Mouse (Mus musculus) v-Abl transformed pro-B cells (cell line): Measurements from ENCODE around the gene Trpm4.

ENCODE experiments used
- in situ Hi-C, 2 experiments: fragments of 400-800 bp; cut with MboI; formaldehyde crosslinking; loops; one replicate each; pipeline ENCODE4 v1.15.1; 2025; ENCODE audit not compliant: unreplicated experiment in 2 of 2

The Trpm4 gene

DNA sequence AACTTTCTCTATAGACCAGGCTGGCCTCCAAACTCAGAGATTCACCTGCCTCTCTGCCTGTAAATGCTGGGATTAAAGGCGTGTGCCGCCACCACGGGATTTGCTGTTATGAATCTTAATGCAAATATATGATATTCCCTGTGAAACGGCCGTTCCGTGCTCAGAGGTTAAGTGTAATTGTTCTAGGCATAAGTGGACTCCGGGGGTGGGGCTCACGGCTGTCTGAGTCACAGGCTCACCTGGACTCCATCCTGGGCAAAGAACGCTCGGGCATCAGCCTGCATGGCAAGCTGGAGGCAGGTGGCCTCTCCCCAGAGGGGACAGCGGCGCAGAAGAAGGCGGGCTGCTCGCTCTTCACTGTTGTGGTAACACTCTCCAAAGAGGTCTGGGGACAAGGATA is 17.0 kb downstream of the Trpm4 start:
- in situ Hi-C loops: loop anchor here in 1 of 2 experiments (25.0 kb wide), 1 partner anchor 246 kb away; the partner anchor contains the start of genes Bcat2 and Hsd17b14

DNA sequence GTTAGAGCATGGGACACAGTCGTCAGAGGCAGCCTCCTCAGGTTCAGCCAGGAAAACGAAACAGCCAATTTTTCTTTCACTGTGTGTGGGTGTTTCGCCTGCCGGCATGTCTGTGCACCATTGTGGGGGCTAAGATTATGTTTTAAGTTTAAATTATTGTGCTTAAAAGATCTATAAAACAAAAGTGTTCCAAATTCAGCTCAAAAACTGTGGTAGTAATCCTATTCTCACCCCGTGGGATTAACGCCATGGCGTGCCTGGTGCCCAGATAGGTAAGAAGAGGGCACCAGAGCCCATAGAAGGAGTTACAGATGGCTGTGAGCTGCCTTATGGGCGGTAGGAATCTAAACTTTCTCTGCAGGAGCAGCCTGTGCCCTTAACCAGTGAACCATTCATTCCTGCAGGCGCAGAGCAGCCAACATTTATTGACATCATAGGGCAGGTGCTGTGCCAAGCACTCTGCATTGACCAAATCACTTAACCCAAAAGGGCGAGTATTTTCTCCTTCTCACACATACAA is 18.3 kb downstream of the Trpm4 start:
- in situ Hi-C loops: loop anchor here in 1 of 2 experiments (25.0 kb wide), 1 partner anchor 247 kb away; the partner anchor contains the start of genes Bcat2 and Hsd17b14

DNA sequence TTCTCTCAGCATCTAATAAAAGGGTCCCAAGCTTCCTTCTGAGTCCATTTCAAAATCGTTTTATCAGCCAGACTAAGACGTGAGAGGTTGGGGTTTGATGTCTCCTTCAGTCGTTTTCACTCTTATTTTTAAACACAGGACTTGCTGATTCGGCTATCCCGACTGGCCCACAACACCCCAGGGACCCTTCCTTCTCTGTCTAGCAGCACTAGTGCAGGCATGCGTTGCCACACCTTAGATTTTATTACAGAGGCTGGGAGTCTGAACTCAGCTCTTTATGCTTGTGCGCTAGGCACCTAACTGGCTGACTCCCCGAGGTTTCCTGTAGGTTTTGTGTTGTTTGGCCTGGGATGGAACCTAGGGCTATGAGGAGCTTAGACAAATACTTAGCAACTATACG is 20.1 kb downstream of the Trpm4 start:
- in situ Hi-C loops: loop anchor here in 1 of 2 experiments (25.0 kb wide), 1 partner anchor 249 kb away; the partner anchor contains the start of genes Bcat2 and Hsd17b14

DNA sequence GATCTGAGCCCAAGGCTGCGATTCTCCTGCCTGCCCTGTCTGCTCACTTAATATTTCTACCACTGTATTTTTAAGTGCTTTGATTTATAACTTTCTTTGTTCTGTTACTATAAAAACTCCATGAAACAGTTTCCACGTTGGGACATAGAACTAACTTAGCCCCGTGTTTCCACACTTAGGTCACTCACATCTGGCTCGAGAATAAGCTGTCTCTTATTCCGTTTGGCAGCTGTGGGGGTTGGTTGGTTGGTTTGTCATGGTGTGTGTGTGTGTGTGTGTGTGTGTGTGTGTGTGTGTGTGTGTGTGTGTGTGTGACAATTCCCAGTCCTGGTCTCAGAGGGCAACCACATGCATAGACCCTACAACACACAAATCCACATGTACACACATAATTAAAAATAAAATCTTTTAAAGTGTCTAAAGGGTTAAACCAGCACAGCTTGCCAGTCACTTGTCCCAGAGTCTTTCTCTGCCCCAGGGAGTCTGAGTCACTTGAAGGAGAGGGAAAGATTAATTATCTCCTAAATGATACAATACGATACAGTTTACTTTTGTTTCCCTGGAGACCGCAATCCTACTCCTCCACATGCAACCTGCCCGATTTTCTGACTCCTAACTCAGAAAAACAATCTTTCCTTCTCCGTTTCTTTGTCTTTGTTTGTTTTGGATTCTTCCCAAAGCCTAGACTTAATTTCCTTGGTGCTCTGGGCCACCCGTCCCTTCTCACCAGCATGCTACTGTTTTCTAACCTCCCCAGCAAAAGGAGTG is 20.7 kb downstream of the Trpm4 start:
- in situ Hi-C loops: loop anchor here in 1 of 2 experiments (25.0 kb wide), 1 partner anchor 249 kb away; the partner anchor contains the start of genes Bcat2 and Hsd17b14

DNA sequence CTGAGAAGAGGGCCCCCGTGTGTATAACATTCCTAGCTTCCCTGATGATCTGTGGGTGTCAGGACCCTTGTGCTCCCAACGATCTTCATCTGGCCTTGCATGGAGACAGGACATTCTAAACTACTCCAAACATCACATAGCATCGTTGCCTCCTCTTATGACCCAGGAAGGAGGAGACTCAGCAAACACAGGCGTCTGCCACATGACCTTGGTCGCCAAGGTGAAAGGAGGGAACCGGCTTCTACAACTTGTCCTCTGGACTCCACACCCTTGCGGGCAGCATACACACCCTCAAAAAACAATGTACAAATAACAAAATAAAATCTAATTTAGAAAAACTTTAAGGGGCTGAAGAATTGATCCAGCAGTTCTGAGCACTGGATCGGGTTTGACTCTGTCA is 21.6 kb downstream of the Trpm4 start:
- in situ Hi-C loops: loop anchor here in 1 of 2 experiments (25.0 kb wide), 1 partner anchor 250 kb away; the partner anchor contains the start of genes Bcat2 and Hsd17b14

DNA sequence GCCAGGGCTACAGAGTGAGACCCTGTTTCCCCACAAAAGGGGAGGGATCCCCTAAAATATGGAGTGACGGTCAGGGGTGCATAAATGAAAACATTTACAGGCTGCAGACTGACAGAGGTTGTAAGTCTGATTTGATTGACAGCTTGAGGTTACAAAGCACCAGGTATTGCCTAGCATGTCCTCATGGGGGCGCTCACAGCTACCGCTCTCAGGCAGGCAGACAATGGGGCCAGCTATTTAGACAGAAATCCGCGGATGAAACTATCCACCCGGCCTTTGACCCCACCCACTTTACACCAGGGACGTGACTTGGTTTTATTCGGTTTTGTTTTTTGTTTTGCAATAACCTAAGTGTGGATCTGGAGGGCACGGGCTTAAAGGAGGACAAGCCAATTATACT is 24.1 kb downstream of the Trpm4 start:
- in situ Hi-C loops: loop anchor here (5.0 to 25.0 kb wide), 3 partner anchors 88 to 253 kb away; partner anchors contain the start of genes Bcat2 (in 1 of the 2), Hsd17b14 (in 1 of the 2) and Snrnp70 (in 1 of the 2)

DNA sequence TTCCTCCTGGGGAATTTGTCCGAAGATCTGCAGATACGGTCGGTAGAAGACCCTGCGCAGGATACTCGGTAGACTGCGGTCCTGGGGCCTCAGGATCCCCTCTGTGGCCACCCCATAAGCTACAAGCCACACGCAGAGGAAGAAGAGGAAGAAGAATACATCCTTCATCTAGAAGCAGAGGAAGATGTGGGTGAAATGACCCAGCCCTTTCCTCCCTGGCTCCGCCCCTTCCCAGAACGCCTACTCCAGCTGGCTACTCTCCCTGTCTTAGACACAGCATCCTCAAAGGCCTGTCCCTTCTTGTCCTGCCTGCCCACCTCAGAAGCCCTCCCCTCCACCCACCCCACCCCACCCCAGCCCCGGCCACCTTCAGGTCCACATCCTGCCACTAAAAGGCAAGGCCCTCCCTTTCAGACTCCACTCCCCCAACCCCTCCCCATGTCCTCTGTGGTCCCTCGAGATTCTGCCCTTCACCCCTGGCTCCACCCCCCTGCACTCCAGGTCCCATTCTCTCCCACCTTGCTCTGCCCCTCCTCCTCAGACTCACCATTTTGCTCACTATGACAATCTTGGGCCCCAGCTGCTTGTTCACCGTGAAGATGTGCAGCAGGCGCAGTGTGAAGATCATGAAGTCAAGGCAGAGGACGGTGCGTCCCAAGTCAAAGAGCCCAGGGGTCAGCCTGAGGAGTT is 24.9 kb downstream of the Trpm4 start:
- in situ Hi-C loops: loop anchor here (5.0 to 25.0 kb wide), 3 partner anchors 89 to 254 kb away; partner anchors contain the start of genes Bcat2 (in 1 of the 2), Hsd17b14 (in 1 of the 2) and Snrnp70 (in 1 of the 2)

DNA sequence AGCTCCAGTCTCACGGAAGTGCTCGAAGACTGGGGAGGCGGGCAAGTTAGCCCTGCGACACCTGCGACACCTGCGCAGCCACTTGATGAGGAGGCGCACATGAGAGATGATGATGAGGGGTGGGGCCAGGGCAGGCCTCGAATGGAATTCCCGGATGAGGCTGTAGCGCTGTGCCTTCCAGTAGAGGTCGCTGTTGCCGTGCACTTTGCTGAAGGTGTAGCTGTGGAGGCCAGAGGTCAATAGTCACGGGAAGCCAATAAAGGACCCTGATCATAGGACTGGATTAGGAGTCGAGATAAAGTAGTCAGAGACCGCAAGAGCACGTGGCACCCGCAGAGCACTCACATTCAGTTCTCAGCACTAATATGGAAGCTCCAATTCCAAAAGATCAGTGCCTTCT is 28.3 kb downstream of the Trpm4 start:
- in situ Hi-C loops: loop anchor here (5.0 to 25.0 kb wide), 3 partner anchors 92 to 257 kb away; partner anchors contain the start of genes Bcat2 (in 1 of the 2), Hsd17b14 (in 1 of the 2) and Snrnp70 (in 1 of the 2)

DNA sequence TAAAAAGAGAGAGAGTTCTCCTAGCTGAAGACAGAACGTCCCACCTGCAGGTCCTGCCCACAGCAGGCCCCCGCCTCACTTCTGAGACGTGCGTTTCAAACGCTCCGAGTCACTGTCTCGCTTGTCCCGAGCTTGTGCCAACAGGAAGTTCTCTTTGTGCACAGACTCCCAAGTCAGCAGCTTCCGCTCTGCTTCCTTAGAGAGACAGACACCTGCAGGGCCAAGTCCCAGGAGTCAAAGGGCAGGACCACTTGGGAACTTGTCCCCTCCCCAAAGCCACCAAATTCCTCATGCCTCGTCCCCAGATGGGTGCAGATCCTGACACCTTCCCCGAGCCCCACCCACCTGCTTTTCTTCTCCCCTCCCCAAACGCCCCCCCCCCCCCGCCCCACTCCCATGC is 28.7 kb downstream of the Trpm4 start:
- in situ Hi-C loops: loop anchor here (5.0 to 25.0 kb wide), 8 partner anchors 92 to 257 kb away; partner anchors contain the start of genes Bcat2 (in 1 of the 2), Hsd17b14 (in 1 of the 2) and Snrnp70 (in 1 of the 2)

DNA sequence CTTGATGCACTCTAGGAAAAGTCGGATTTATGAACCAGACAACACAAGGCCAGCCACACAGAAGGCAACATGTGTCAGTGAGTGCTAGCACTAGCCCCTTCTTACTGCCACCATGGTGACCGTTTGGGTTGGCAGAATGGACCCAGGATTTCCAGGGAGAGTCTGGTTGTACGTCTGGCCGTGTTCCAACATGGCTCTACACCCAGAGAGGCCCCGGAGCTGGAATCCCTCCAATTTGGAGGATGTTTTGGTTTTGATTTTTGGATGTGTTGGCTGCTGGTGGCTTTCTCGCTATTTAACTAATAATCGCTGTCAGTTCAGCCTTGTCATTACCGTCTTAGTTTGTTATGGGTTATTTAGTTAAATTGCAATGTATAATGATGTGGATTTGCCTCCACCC is 31.0 kb downstream of the Trpm4 start:
- in situ Hi-C loops: loop anchor here (5.0 to 25.0 kb wide), 6 partner anchors 95 to 260 kb away; partner anchors contain the start of genes Bcat2 (in 1 of the 2) and Hsd17b14 (in 1 of the 2)

DNA sequence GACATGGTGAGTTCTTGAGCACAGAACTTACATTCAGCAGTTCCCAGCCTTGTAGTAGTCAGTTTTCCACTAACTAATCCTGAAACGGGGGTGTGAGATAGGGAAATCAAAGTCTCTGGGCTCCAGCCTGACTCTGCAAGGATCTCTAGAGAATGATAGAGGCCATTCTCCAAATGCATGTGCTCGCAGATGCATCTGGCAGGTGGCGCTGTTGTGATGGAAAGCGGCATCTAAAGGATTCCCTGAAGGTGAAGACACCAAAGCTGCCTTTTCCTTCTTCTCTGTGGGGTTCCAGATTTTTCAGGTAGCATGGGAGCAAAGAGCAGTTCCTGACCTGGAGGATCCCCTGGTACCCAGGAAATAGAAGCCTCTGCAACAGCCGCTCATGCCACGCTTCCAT is 33.3 kb downstream of the Trpm4 start:
- in situ Hi-C loops: loop anchor here (5.0 to 25.0 kb wide), 6 partner anchors 93 to 262 kb away; partner anchors contain the start of genes Bcat2 (in 1 of the 2) and Hsd17b14 (in 1 of the 2)

DNA sequence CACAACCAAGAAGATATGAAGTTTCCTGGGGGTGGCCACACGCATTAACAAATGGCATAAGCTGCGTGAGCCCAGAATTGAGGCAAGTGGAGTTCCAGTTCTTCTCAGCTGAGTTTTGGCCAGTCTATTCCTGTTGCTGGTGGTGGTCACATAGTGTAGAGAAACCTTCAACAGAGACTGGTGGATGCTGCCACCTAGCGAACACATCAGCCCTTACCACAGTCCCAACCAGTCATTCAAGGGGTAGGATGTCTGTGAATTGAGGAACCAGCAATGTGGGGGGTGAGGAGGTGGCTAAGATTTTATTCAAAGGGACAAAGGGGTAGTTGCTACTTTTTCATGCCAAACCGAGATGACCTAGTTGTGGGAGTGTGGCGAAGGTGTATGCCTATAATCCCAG is 33.8 kb downstream of the Trpm4 start:
- in situ Hi-C loops: loop anchor here (5.0 to 25.0 kb wide), 6 partner anchors 92 to 263 kb away; partner anchors contain the start of genes Bcat2 (in 1 of the 2) and Hsd17b14 (in 1 of the 2)

DNA sequence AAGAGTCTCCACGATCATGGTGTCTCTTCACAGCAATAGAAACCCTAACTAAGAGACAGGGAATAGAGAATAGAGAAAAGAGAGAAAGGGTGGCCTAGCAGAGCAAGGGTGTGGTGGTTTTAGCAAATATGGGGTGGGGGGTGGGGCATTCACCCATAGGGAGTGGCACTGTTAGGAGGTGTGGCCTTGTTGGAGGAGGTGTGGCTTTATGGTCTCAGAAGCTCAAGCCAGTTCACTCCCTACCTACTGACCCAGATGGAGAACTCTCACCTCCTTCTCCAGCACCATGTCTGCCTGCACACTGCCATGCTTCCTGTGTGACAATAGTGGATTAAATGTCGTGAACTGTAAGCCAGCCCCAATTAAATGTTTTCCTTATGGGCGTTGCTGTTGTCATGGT is 36.0 kb downstream of the Trpm4 start:
- in situ Hi-C loops: loop anchor here in 1 of 2 experiments (5.0 kb wide), 1 partner anchor 215 kb away; no protein-coding TSS in a partner anchor

DNA sequence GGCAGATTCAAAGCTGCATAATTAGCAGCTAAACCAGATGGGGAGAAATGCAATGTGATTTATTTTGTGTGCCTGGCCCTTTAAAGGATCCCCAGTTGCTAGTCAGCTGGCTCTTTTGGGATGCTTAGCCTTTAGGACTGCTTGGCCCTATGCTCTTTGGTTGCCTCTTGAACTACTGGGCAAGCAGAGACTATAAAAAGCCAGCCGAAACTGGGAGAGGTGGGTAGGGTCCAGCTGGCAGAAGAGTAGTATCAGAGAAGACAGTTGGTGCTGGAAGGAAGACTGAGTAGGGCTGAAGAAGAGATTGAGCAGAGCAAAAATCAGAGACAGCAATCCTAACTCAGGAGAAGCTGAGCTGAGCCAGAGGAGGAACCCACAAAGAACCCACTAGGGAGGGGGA is 37.0 kb downstream of the Trpm4 start:
- in situ Hi-C loops: loop anchor here in 1 of 2 experiments (5.0 kb wide), 1 partner anchor 214 kb away; no protein-coding TSS in a partner anchor

DNA sequence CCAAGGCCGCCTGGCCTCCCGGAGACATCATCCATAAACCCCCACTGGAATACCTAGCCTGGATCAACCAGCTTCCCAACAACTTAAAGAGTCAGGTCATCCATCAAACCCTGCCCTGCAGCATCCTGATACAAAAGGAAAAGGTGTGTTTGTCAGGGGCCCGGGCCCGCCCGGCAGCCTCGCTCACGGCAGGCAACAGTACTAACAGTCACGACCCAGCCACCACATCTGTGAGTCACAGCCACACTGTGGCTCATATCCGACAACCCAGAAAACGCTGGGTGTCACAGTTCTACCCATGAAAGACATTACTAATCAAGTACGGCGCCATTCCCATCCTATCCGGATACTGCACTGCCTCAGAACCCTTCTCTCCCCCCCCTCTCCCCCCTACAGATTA is 47.1 kb downstream of the Trpm4 start:
- in situ Hi-C loops: no loop called here

DNA sequence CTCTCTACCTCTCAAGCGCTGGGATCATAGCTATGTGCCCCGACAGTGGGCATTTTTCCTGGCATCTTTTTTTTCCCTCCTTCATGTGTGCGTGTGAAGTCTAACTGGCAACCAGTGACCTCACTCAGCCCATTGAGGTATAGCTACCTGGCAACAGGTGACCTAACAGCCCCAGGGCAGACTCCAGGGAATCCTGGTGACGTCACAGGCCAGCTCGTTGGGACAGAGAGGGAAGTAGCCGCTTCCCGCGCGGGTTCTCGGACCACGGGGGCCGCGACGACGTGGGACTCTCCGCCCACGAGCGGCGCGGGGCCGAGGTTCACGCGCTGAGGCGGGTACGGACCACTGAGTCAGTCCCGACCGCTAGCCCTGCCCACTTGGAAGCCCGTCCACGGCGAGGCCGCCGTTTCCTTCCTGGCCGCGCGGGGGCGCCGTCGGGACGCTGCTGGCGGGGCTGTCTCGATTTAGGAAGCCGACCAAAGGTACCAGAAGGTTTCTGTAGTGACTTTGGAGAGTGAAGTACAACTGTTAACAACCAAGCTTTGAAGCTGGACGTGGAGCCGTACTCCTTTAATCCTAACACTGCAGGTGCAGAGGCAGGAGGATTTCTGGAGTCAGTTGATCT is 56.3 kb downstream of the Trpm4 start, which contains the start of gene Slc6a21:
TSS of gene Slc6a21 (plus strand) at position 378 of the 625 bp plus-strand sequence.
- in situ Hi-C loops: no loop called here

DNA sequence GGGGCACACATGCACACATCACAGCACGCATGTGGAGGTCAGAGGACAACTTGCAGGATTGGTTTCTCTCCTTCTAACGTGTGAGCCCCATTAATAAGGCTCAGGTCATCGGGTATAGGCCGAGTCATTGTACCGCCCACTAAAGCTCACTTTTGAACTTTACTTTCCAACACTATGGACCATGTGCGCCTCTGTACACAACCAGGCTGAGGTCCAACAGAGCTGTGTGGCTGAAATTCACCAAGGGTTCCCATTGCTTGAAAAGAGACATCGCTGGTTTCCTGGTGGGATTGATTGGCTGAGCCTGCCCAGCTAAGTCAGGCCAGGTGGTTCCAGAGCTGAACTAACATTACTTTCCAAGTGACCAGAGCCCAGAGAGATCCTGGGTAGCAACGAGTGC is 59.9 kb downstream of the Trpm4 start:
- in situ Hi-C loops: no loop called here

DNA sequence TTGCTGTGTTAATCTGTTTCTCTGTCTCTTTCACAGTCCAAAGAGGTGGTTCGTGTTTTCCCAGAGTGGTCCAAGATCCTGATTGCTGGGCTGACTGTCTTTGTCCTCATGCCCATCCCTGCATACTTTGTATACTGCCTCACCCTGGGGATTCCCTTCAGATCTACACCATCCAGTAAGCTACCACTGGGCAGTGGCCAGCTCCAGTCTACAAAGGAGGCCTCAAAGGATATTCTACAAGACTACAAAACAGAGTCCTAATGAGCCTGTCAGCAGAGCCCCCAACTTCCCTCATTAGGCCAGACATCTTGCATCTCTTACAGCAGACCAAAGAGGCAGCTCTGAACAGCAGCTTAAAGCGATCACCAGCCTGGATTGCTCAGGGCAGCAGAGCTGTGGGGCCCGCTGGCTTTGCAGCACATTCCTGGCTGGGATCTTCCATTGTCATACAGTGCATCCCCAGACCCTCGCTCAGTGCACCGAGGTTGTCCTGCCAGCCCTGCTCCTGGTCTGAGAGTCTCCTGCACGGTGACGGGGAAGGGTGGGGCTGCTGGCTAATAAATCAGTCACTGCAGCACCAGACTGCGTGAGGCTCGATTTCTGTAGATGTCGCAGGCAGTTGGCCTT is 60.7 kb downstream of the Trpm4 start:
- in situ Hi-C loops: no loop called here

DNA sequence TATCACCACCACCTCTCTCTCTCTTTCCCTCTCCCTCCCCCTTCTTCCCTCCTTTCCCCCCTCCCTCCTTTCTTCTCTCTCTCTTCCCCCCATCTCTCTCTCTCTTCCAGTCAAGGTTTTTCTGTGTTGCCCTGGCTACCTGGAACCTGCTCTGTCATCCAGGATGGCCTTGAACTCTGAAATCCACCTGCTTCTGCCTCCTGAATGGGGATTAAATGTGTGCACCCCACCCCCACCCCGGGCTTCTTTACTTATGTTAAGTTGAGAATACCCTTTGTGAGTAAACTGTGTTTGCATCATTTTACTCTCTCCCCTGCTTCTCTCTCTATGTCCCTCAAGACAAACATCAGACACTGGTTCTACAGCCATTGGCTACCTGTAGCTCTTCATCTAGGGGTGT is 68.1 kb downstream of the Trpm4 start:
- in situ Hi-C loops: no loop called here
